Comparison of ENCODE assay signal across 16 mouse cellular contexts in genomic region chr9:32868936-32869335, GRCm38 (mm10).
"Had no signal": no experiment of that assay in that cellular context is flagged by ENCODE, and none has a peak within 500 bp of the region (broad histone marks: within the 10 kb centered on the region; RNA-seq: fewer than 3 reads in every experiment).

No protein-coding gene starts in this region.

- H3K27ac ChIP-seq: neural tube, embryonic 13.5 days; neural tube, embryonic 15.5 days; stomach, embryonic 15.5 days; stomach, postnatal 0 days had no signal

- H3K4me1 ChIP-seq: neural tube, embryonic 13.5 days; neural tube, embryonic 15.5 days; stomach, embryonic 15.5 days had no signal

- H3K36me3 ChIP-seq: neural tube, embryonic 13.5 days; neural tube, embryonic 15.5 days; stomach, embryonic 15.5 days had no signal

- H3K27me3 ChIP-seq: neural tube, embryonic 13.5 days; neural tube, embryonic 15.5 days; stomach, embryonic 15.5 days had no signal

- H3K4me3 ChIP-seq: neural tube, embryonic 13.5 days; neural tube, embryonic 15.5 days; stomach, embryonic 15.5 days had no signal

- DNase-seq: retina, postnatal 1 day; right cerebral cortex, adult 18-20 months; right cerebral cortex, postnatal 14 days; right cerebral cortex, postnatal 25 days; right cerebral cortex, postnatal 4 days; spleen, adult 18-20 months; thymus, adult 18-20 months; thymus, adult 2 months; thymus, postnatal 14 days; thymus, postnatal 25 days; thymus, postnatal 36 days; thymus, postnatal 4 days had no signal

- H3K9ac ChIP-seq: neural tube, embryonic 13.5 days; neural tube, embryonic 15.5 days; stomach, embryonic 15.5 days had no signal

- H3K4me2 ChIP-seq: neural tube, embryonic 13.5 days; neural tube, embryonic 15.5 days; stomach, embryonic 15.5 days had no signal

- H3K9me3 ChIP-seq: neural tube, embryonic 13.5 days; neural tube, embryonic 15.5 days; stomach, embryonic 15.5 days had no signal
